Mouse (Mus musculus) bone marrow macrophage, adult 2 months (primary cell): ENCODE data around the gene Ncam2.

ENCODE experiments used
- CTCF ChIP-seq: IDR thresholded peaks from 2 replicates; pipeline ENCODE4 v1.5.1; 2012; ENCODE audit warnings: low read depth, mild to moderate bottlenecking, low read length, moderate library complexity
- POLR2A ChIP-seq: IDR thresholded peaks from 2 replicates; pipeline ENCODE4 v1.6.1; 2012; ENCODE audit warnings: mild to moderate bottlenecking, low read depth, low read length, borderline replicate concordance

- TF ChIP-seq POLR2A: no peak
- TF ChIP-seq CTCF: no peak
Observed at GRCm38 (mm10) chr16:81536230-81536629, 335.7 kb downstream of the Ncam2 start.
